Mouse (Mus musculus): Measurements from ENCODE around the gene Slc25a11. TPM values are rescaled to one million over a fixed set of nuclear protein-coding genes. Genes with fewer than 3 reads are reported as not detected.

Gene Slc25a11
- polyA plus RNA-seq, 1 experiment from 2014 or later: 129 TPM

DNA sequence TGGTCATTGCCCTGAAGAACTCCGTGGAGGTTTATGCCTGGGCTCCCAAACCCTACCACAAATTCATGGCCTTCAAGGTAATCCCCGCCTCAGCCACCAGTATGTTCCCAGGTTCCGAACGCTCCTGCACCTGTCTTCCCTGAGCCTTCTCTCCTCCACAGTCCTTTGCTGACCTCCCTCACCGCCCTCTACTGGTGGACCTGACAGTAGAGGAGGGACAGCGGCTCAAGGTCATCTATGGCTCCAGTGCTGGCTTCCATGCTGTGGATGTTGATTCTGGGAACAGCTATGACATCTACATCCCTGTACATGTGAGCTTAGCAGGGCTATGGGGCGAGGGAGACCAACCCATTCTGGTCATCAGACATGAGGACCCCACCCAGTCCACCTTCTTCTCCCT is 34.8 kb downstream of the Slc25a11 start:
- no peaks in the 10 kb centered on the region; the same call in 1 of the 2 replicates for H3K36me3 ChIP-seq (ENCODE audit: control insufficient read depth, insufficient read depth, low read length)
- WGBS: 84% methylated on average over 7 of the region's 7 CpGs
- H3K9me3 ChIP-seq (ENCODE audit: control insufficient read depth, low read length): no peaks in the 10 kb centered on the region
- no peak for ATAC-seq (replicated peaks; ENCODE audit: low FRiP score)
- H3K9ac ChIP-seq (ENCODE audit: low read length): no peak overlapping the region
- no peak overlapping the region for H3K4me2 ChIP-seq (ENCODE audit: low read depth, low read length, severe bottlenecking)
- H3K27me3 ChIP-seq (ENCODE audit: control insufficient read depth, insufficient read depth, low read length): no peaks in the 10 kb centered on the region; the same call in 1 of the 2 replicates
- DNase-seq (ENCODE audit: low spot score): no peak
- H3K4me3 ChIP-seq (ENCODE audit: low read depth, low read length): no peak overlapping the region
- H3K27ac ChIP-seq (ENCODE audit: low read depth, low read length): no peak overlapping the region
- H3K4me1 ChIP-seq (replicated peaks; ENCODE audit: control insufficient read depth, insufficient read depth, low read length): peaks cover 6% of the 10 kb centered on the region

DNA sequence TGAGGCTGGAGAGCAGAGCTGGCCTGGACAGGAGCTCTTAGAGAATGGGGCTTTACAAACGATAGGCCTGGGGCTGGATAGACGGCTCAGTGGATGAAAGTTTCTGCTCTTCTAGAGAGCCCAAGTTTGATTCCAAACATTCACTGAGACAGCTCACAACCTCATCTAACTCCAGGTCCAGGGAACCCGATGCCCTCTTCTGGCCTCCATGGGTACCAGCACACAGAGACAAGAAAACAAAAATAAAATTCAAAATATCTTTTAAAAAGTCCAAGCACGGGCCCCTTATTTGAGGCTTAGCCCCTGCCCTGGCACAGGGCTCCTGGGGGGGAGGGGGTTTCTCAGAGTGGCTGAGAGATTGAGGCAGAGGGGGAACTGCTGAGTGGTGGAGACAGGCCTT is 36.5 kb downstream of the Slc25a11 start:
- DNase-seq (ENCODE audit: low spot score) (peak; percentile 32), ATAC-seq (replicated peaks; ENCODE audit: low FRiP score) (no peak)
- Histone ChIP-seq H3K27ac (ENCODE audit: low read depth, low read length) (no peak overlapping the region), H3K36me3 (ENCODE audit: control insufficient read depth, insufficient read depth, low read length) (no peaks in the 10 kb centered on the region; the same call in 1 of the 2 replicates), H3K4me3 (ENCODE audit: low read depth, low read length) (no peak overlapping the region), H3K4me1 (replicated peaks; ENCODE audit: control insufficient read depth, insufficient read depth, low read length) (peaks cover 6% of the 10 kb centered on the region), H3K9ac (ENCODE audit: low read length) (no peak overlapping the region), H3K27me3 (ENCODE audit: control insufficient read depth, insufficient read depth, low read length) (no peaks in the 10 kb centered on the region; the same call in 1 of the 2 replicates), H3K4me2 (ENCODE audit: low read depth, low read length, severe bottlenecking) (no peak overlapping the region), H3K9me3 (ENCODE audit: control insufficient read depth, low read length) (no peaks in the 10 kb centered on the region)
- WGBS: 88% methylated on average over 4 of the region's 4 CpGs

DNA sequence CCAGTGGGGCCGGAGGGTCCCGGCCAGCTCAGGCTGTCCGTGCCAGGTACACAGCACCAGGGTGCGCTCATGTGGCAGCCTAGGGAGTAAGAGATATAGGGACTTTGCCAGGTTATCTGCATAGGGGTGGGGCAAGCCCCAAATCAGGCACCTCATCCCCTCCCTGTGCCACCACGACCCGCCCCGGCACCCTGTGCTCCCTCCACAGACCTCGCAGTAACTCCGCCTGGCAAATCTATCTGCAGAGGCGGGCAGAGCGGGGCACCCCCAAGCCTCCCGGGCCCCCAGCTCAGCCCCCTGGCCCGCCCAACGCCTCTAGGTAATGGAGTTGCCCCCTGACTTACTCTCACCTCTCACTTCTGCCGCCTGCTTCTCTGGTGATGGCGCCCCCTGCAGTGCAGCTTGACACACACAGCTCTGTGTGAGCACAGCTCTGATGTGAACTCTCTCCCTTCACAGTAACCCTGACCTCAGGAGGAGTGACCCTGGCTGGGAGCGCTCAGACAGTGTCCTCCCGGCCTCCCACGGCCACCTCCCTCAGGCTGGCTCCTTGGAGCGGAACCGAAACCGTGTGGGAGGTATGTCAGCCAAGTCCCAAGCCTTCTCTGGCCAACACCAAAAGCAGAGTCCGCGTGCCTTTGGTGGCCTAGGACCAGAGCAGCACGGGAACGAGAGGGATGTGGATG is 38.8 kb downstream of the Slc25a11 start:
- no peak overlapping the region for H3K4me3 ChIP-seq (ENCODE audit: low read depth, low read length)
- peak; percentile 62 for DNase-seq (ENCODE audit: low spot score)
- no peak overlapping the region for H3K27ac ChIP-seq (ENCODE audit: low read depth, low read length)
- no peak overlapping the region for H3K9ac ChIP-seq (ENCODE audit: low read length)
- no peaks in the 10 kb centered on the region for H3K9me3 ChIP-seq (ENCODE audit: control insufficient read depth, low read length)
- no peaks in the 10 kb centered on the region; the same call in 1 of the 2 replicates for H3K36me3 ChIP-seq (ENCODE audit: control insufficient read depth, insufficient read depth, low read length)
- no peak overlapping the region for H3K4me2 ChIP-seq (ENCODE audit: low read depth, low read length, severe bottlenecking)
- no peaks in the 10 kb centered on the region for H3K27me3 ChIP-seq (ENCODE audit: control insufficient read depth, insufficient read depth, low read length)
- H3K4me1 ChIP-seq (replicated peaks; ENCODE audit: control insufficient read depth, insufficient read depth, low read length): no peaks in the 10 kb centered on the region
- 90% methylated on average over 25 of the region's 26 CpGs for WGBS
- no peak for ATAC-seq (replicated peaks; ENCODE audit: low FRiP score)

DNA sequence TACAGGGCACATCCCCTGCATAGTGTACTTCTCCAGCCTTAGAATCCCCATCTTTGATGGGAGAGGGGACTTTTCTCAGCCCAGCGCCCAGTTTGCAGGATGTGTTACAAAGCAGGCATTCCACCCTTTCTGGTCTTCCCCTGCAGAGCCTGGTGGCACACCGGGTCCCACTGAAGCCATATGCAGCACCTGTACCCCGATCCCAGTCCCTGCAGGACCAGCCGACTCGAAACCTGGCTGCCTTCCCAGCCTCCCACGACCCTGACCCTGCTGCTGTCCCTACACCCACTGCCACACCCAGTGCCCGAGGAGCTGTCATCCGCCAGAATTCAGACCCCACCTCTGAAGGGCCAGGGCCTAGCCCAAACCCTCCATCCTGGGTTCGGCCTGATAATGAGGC is 39.7 kb downstream of the Slc25a11 start:
- Histone ChIP-seq H3K4me1 (replicated peaks; ENCODE audit: control insufficient read depth, insufficient read depth, low read length) (no peaks in the 10 kb centered on the region), H3K9ac (ENCODE audit: low read length) (no peak overlapping the region), H3K36me3 (ENCODE audit: control insufficient read depth, insufficient read depth, low read length) (no peaks in the 10 kb centered on the region; the same call in 1 of the 2 replicates), H3K4me2 (ENCODE audit: low read depth, low read length, severe bottlenecking) (no peak overlapping the region), H3K27me3 (ENCODE audit: control insufficient read depth, insufficient read depth, low read length) (no peaks in the 10 kb centered on the region), H3K27ac (ENCODE audit: low read depth, low read length) (no peak overlapping the region), H3K9me3 (ENCODE audit: control insufficient read depth, low read length) (no peaks in the 10 kb centered on the region), H3K4me3 (ENCODE audit: low read depth, low read length) (no peak overlapping the region)
- ATAC-seq (replicated peaks; ENCODE audit: low FRiP score): no peak
- 93% methylated on average over 9 of the region's 9 CpGs for WGBS
- DNase-seq (ENCODE audit: low spot score): no peak

DNA sequence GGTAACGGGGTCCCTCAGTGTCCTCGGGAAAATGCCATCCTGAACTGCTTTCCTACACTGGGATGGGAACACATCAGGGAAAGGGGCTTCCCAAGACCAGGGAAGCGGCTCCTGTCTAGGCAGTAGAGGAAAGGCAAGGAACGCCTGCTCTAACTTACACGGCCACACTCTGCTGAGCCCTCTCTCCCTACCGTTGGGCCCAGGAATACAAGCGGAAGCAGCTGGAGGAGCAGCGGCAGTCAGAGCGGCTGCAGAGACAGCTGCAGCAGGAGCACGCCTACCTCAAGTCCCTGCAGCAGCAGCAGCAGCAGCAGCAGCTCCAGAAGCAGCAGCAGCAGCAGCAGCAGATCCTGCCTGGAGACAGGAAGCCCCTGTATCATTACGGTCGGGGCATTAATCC is 40.6 kb downstream of the Slc25a11 start:
- Histone ChIP-seq H3K4me2 (ENCODE audit: low read depth, low read length, severe bottlenecking) (no peak overlapping the region), H3K36me3 (ENCODE audit: control insufficient read depth, insufficient read depth, low read length) (no peaks in the 10 kb centered on the region; the same call in 1 of the 2 replicates), H3K9ac (ENCODE audit: low read length) (no peak overlapping the region), H3K4me3 (ENCODE audit: low read depth, low read length) (no peak overlapping the region), H3K9me3 (ENCODE audit: control insufficient read depth, low read length) (no peaks in the 10 kb centered on the region), H3K27ac (ENCODE audit: low read depth, low read length) (no peak overlapping the region), H3K4me1 (replicated peaks; ENCODE audit: control insufficient read depth, insufficient read depth, low read length) (no peaks in the 10 kb centered on the region), H3K27me3 (ENCODE audit: control insufficient read depth, insufficient read depth, low read length) (no peaks in the 10 kb centered on the region)
- WGBS: 82% methylated on average over 12 of the region's 12 CpGs
- ATAC-seq (replicated peaks; ENCODE audit: low FRiP score) (no peak), DNase-seq (ENCODE audit: low spot score) (no peak)

DNA sequence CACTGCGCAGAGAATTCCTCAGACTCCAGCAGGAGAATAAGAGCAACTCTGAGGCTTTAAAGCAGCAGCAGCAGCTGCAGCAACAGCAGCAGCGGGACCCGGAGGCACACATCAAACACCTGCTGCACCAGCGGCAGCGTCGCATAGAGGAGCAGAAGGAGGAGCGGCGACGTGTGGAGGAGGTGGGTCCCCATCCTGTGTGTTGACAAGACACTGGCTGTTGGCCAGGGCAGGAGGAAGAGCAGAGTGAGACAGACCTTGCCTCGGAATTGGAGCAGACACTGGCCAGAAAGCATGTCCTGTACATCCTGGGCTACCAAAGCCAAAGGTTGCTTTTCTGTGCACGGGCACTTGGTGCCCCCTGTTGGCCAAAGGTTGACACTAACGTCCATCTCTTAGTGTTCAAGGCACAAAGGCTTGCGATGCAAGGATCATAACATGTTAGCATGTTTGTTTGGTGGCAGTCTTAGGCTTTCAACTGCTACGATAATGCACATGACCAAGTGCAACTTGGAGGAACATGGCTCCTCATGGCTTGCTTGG is 42.2 kb downstream of the Slc25a11 start:
- no peak overlapping the region for H3K9ac ChIP-seq (ENCODE audit: low read length)
- no peaks in the 10 kb centered on the region; the same call in 1 of the 2 replicates for H3K36me3 ChIP-seq (ENCODE audit: control insufficient read depth, insufficient read depth, low read length)
- no peaks in the 10 kb centered on the region for H3K9me3 ChIP-seq (ENCODE audit: control insufficient read depth, low read length)
- no peaks in the 10 kb centered on the region for H3K4me1 ChIP-seq (replicated peaks; ENCODE audit: control insufficient read depth, insufficient read depth, low read length)
- DNase-seq (ENCODE audit: low spot score) (peak; percentile 81), ATAC-seq (replicated peaks; ENCODE audit: low FRiP score) (no peak)
- H3K4me2 ChIP-seq (ENCODE audit: low read depth, low read length, severe bottlenecking): no peak overlapping the region
- 67% methylated on average over 14 of the region's 14 CpGs for WGBS
- no peak overlapping the region for H3K4me3 ChIP-seq (ENCODE audit: low read depth, low read length)
- H3K27me3 ChIP-seq (ENCODE audit: control insufficient read depth, insufficient read depth, low read length): no peaks in the 10 kb centered on the region
- no peak overlapping the region for H3K27ac ChIP-seq (ENCODE audit: low read depth, low read length)

DNA sequence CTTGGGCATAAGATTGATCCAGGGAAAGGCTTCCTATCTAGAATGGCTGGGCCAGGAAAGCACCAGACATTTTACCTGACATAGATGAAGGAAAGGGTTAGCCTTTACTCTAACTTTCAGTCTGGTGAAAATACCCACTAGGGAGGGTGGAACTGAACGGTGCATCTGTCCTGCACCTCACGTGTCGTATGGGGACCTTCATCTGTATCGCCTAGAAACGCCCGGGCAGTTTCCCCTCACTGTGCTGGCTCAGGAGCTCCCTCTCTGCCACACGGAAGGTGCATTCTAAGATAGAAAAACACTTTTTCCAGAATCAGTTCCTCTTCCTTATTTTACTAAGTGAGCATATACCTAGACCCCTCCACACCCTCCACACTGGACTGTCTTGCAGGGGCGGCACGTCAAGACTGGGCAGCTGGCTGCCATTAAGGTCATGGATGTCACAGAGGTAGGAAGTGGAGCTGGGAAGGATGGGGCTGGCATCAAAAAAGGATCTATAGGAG is 48.8 kb downstream of the Slc25a11 start:
- Histone ChIP-seq H3K4me3 (ENCODE audit: low read depth, low read length) (no peak overlapping the region), H3K27ac (ENCODE audit: low read depth, low read length) (no peak overlapping the region), H3K4me1 (replicated peaks; ENCODE audit: control insufficient read depth, insufficient read depth, low read length) (no peaks in the 10 kb centered on the region), H3K36me3 (ENCODE audit: control insufficient read depth, insufficient read depth, low read length) (no peaks in the 10 kb centered on the region; the same call in 1 of the 2 replicates), H3K27me3 (ENCODE audit: control insufficient read depth, insufficient read depth, low read length) (no peaks in the 10 kb centered on the region), H3K9ac (ENCODE audit: low read length) (no peak overlapping the region), H3K4me2 (ENCODE audit: low read depth, low read length, severe bottlenecking) (no peak overlapping the region), H3K9me3 (ENCODE audit: control insufficient read depth, low read length) (no peaks in the 10 kb centered on the region)
- DNase-seq (ENCODE audit: low spot score): no peak
- no peak for ATAC-seq (replicated peaks; ENCODE audit: low FRiP score)
- 93% methylated on average over 9 of the region's 9 CpGs for WGBS

DNA sequence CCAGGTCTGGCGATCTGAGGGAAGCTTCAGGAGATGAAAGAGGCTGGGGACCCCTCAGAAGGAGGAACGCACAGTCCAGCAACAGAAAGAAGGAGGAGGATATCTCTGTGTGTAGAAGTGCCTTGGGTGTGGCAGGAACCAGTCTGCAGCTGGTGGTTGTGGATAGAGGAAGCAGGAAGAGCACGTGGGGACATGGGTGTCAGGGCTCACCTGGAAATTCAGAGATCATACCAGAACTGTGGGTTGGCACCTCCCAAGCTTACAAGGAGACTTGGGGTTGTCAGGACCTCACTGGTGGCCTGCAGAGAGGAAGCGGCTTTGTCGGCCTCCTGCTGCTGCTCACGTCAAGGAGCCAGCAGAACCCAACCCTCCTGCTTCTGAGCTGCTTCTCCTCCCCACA is 50.0 kb downstream of the Slc25a11 start:
- no peak overlapping the region for H3K27ac ChIP-seq (ENCODE audit: low read depth, low read length)
- H3K9ac ChIP-seq (ENCODE audit: low read length): no peak overlapping the region
- DNase-seq (ENCODE audit: low spot score) (no peak), ATAC-seq (replicated peaks; ENCODE audit: low FRiP score) (no peak)
- H3K27me3 ChIP-seq (ENCODE audit: control insufficient read depth, insufficient read depth, low read length): no peaks in the 10 kb centered on the region
- WGBS: 88% methylated on average over 6 of the region's 6 CpGs
- H3K4me3 ChIP-seq (ENCODE audit: low read depth, low read length): no peak overlapping the region
- H3K4me1 ChIP-seq (replicated peaks; ENCODE audit: control insufficient read depth, insufficient read depth, low read length): no peaks in the 10 kb centered on the region
- no peaks in the 10 kb centered on the region for H3K9me3 ChIP-seq (ENCODE audit: control insufficient read depth, low read length)
- no peaks in the 10 kb centered on the region; the same call in 1 of the 2 replicates for H3K36me3 ChIP-seq (ENCODE audit: control insufficient read depth, insufficient read depth, low read length)
- no peak overlapping the region for H3K4me2 ChIP-seq (ENCODE audit: low read depth, low read length, severe bottlenecking)
